Mouse (Mus musculus) layer of hippocampus, adult 9-11 months (tissue): Measurements from ENCODE around the gene Tacr2.

Experiments
- DNase-seq: peaks from one replicate; pipeline ENCODE4 v3.0.0; 2022

Tacr2 gene

GRCm38 (mm10) chr10:62242358-62242757, 9.9 kb upstream of the Tacr2 start:
- DNase-seq, result peak; percentile 12

GRCm38 (mm10) chr10:62242896-62243295, 9.3 kb upstream of the Tacr2 start:
- peak; percentile 43 for DNase-seq

GRCm38 (mm10) chr10:62244067-62244466, 8.2 kb upstream of the Tacr2 start:
- no peak for DNase-seq

GRCm38 (mm10) chr10:62247156-62247555, 5.1 kb upstream of the Tacr2 start:
- DNase-seq, result no peak

- DNase-seq, result no peak
These were observed 4.4 kb upstream of the Tacr2 start for GRCm38 (mm10) chr10:62247815-62248214.

- no peak for DNase-seq
These were observed 428 bp downstream of the Tacr2 start for GRCm38 (mm10) chr10:62252496-62253235.

- DNase-seq, result no peak
These were observed 6.1 kb downstream of the Tacr2 start for GRCm38 (mm10) chr10:62258298-62258697.

- peak; percentile 63 for DNase-seq
These were observed 9.1 kb downstream of the Tacr2 start for GRCm38 (mm10) chr10:62261115-62261886.

- DNase-seq, result no peak
These were observed 12.1 kb downstream of the Tacr2 start for GRCm38 (mm10) chr10:62264299-62264698.

GRCm38 (mm10) chr10:62269278-62269677, 17.0 kb downstream of the Tacr2 start:
- DNase-seq, result no peak

- DNase-seq, result peak; percentile 69
These were observed 23.0 kb downstream of the Tacr2 start for GRCm38 (mm10) chr10:62275235-62275634.

- DNase-seq, result no peak
These were observed 25.5 kb downstream of the Tacr2 start for GRCm38 (mm10) chr10:62277499-62278293.

- DNase-seq, result no peak
These were observed 26.8 kb downstream of the Tacr2 start for GRCm38 (mm10) chr10:62279066-62279465.

GRCm38 (mm10) chr10:62279671-62280070, 27.4 kb downstream of the Tacr2 start:
- DNase-seq, result no peak

- DNase-seq, result no peak
These were observed 30.5 kb downstream of the Tacr2 start for GRCm38 (mm10) chr10:62282782-62283181.

GRCm38 (mm10) chr10:62283206-62283792, 31.1 kb downstream of the Tacr2 start:
- no peak for DNase-seq

- DNase-seq, result no peak
These were observed 35.4 kb downstream of the Tacr2 start for GRCm38 (mm10) chr10:62287460-62288124.

GRCm38 (mm10) chr10:62294112-62294511, 41.9 kb downstream of the Tacr2 start:
- peak; percentile 71 for DNase-seq

GRCm38 (mm10) chr10:62296086-62296872, 44.0 kb downstream of the Tacr2 start:
- no peak for DNase-seq

GRCm38 (mm10) chr10:62300006-62300827, 48.0 kb downstream of the Tacr2 start:
- DNase-seq, result peak; percentile 36

GRCm38 (mm10) chr10:62305090-62305489, 52.9 kb downstream of the Tacr2 start:
- DNase-seq, result no peak
